Mouse (Mus musculus) stomach, embryonic 14.5 days (tissue): ENCODE measurements at regions not wholly inside any gene's neighbourhood (a gene's known extent, or its start where the extent isn't known, plus 50 kb on each side); places are given as distances from the start of the nearest gene placed in this dataset.

Experiments used
- ATAC-seq: fragments of 200-750 bp; cut with Nextera tagmentation; 2 replicates; pipeline ENCODE4 v1.8.0; 2017; ENCODE audit warnings: low read depth, moderate TSS enrichment; ENCODE audit not compliant: insufficient number of reproducible peaks, insufficient read depth, low FRiP score
- H3K27ac ChIP-seq: fragments of 300-500 bp; sonication (generic); 2 replicates; pipeline ENCODE4 v1.5.1; 2014; ENCODE audit warnings: mild to moderate bottlenecking, low read length, moderate library complexity, mixed read lengths
- H3K27me3 ChIP-seq: fragments of 300-500 bp; sonication (generic); 2 replicates; pipeline ENCODE4 v1.6.1; 2014; ENCODE audit warnings: low read length, control low read depth, mixed read lengths; ENCODE audit not compliant: control insufficient read depth, insufficient read depth
- H3K36me3 ChIP-seq: fragments of 300-500 bp; sonication (generic); 2 replicates; pipeline ENCODE4 v1.6.1; 2014; ENCODE audit warnings: mild to moderate bottlenecking, control low read depth, low read length, moderate library complexity, mixed read lengths; ENCODE audit not compliant: control insufficient read depth, insufficient read depth
- H3K4me1 ChIP-seq: fragments of 300-500 bp; sonication (generic); 2 replicates; pipeline ENCODE4 v1.6.1; 2014; ENCODE audit warnings: low read length, control low read depth, mixed read lengths; ENCODE audit not compliant: control insufficient read depth, insufficient read depth
- H3K4me2 ChIP-seq: fragments of 300-500 bp; sonication (generic); replicated peaks from 2 replicates; pipeline ENCODE4 v1.6.1; 2014; ENCODE audit warnings: low read depth, low read length, control low read depth
- H3K4me3 ChIP-seq: fragments of 300-500 bp; sonication (generic); 2 replicates; pipeline ENCODE4 v1.5.1; 2014; ENCODE audit warnings: low read depth, low read length, control low read depth
- H3K9ac ChIP-seq: fragments of 300-500 bp; sonication (generic); replicated peaks from 2 replicates; pipeline ENCODE4 v1.6.1; 2014; ENCODE audit warnings: low read depth, mild to moderate bottlenecking, control low read depth, low read length, moderate library complexity, mixed read lengths
- H3K9me3 ChIP-seq: fragments of 300-500 bp; sonication (generic); 2 replicates; pipeline ENCODE4 v1.6.1; 2016; ENCODE audit warnings: low read depth, low read length, control low read depth; ENCODE audit not compliant: control insufficient read depth
- WGBS: fragments of 180-500 bp; shearing (Covaris S2); extraction: QIAGEN DNeasy Blood & Tissue Kit; methylation state at CpG from one replicate; pipeline ENCODE4 v1.1.7; 2014; 5-methylcytosine and 5-hydroxymethylcytosine counted together

DNA sequence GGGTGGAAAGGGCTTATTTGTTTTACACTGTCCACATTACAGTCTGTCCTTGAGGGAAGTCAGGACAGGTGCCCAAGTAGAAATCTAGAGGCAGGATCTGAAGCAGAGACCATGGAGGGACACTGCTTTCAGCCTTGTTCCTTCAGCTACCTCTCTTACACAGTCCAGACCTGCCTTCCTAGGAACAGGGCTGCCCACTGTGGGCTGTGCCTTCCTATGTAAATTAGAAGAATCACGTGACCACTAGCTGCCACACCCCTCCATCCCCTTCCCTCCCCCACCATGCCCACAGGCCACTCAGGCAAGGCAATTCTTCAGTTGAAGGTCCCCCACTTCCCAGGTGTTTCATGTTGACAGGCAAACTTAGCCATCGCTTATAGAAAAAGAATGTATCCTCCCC lies 60.5 kb upstream of the Dars start:
- Histone ChIP-seq H3K4me3 (no peak overlapping the region), H3K36me3 (no peaks in the 10 kb centered on the region), H3K9me3 (no peaks in the 10 kb centered on the region), H3K4me1 (no peaks in the 10 kb centered on the region), H3K4me2 (no peak overlapping the region), H3K27me3 (no peaks in the 10 kb centered on the region), H3K9ac (no peak overlapping the region), H3K27ac (no peak overlapping the region)
- no peak for ATAC-seq
- 70% methylated on average over 2 of the region's 2 CpGs for WGBS

DNA sequence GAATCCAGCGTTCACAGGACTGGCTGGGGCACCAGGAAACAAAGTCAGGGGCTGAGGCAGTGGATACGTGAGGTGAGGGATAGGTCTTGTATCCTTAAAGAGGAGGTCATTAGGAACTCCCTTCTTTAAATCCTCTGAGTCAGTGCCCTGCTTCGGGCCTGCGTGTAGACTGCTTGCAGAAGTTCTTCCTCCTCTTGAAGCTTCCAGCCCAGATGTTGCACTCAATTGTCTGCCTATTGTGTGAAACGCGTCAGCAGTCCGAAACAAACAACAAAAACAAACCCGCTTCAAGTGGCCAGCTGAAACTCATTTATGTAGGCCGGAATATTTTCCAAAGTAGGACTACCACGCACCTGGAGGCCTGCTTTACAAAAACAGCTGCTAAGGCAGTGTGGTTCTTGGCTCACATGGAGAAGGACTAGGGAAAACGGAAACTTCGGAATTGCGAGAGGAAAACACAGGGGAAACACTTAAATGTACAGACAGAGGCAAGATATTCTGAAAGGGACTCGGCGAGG lies 55.6 kb upstream of the Dars start:
- no peak overlapping the region for H3K27ac ChIP-seq
- H3K9me3 ChIP-seq = no peaks in the 10 kb centered on the region
- peaks cover 4% of the 10 kb centered on the region; the same call in 1 of the 2 replicates for H3K4me1 ChIP-seq
- ATAC-seq = no peak
- H3K27me3 ChIP-seq = no peaks in the 10 kb centered on the region
- no peak overlapping the region for H3K9ac ChIP-seq
- no peaks in the 10 kb centered on the region for H3K36me3 ChIP-seq
- peak overlapping the region; percentile 49 for H3K4me2 ChIP-seq
- WGBS = 30% methylated on average over 15 of the region's 15 CpGs
- peak overlapping the region; percentile 17; the same call in 1 of the 2 replicates for H3K4me3 ChIP-seq

DNA sequence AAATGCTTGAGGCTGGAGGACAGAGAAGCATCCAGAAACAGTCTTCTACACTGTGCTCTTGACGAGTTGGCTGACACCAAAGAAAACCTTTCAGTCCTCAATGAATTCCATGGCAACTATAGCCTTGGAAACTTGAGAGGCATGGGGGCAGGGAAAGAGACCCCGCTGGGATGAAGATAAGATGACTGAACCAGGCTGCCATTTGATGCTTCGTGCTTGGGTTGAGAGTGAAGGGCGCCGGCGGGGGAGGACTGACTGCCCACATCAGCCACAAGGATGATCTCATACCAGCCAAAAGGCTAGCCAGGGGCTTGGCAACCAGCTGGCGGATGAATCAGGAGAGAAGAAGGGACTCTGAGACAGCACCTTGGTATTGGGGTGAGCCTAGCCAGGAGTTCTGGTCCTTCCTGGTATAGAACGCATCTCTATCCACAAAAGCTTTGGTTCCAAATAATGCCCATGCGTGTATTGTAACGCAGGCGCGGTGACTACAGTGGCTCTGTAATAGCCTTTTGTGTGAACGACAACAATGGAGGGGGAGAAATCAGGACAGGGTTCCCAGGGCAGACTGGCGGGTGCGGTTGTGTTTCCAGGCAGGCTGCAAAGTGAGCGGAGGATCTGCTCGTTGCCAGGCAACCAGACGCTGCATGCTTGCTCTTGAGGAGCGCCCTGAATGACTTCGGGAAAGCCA lies 55.0 kb upstream of the Dars start:
- Histone ChIP-seq H3K9me3 (no peaks in the 10 kb centered on the region), H3K4me2 (peak overlapping the region; percentile 49), H3K4me1 (peaks cover 4% of the 10 kb centered on the region; the same call in 1 of the 2 replicates), H3K4me3 (peak overlapping the region; percentile 17; the same call in 1 of the 2 replicates), H3K36me3 (no peaks in the 10 kb centered on the region), H3K27ac (no peak overlapping the region), H3K27me3 (no peaks in the 10 kb centered on the region), H3K9ac (no peak overlapping the region)
- 2% methylated on average over 20 of the region's 20 CpGs for WGBS
- ATAC-seq = peak; percentile 87

GRCm38 (mm10) chr1:128470786-128471185 lies 53.6 kb upstream of the Dars start:
- 45% methylated on average over 2 of the region's 2 CpGs for WGBS
- H3K9me3 ChIP-seq = no peaks in the 10 kb centered on the region

DNA sequence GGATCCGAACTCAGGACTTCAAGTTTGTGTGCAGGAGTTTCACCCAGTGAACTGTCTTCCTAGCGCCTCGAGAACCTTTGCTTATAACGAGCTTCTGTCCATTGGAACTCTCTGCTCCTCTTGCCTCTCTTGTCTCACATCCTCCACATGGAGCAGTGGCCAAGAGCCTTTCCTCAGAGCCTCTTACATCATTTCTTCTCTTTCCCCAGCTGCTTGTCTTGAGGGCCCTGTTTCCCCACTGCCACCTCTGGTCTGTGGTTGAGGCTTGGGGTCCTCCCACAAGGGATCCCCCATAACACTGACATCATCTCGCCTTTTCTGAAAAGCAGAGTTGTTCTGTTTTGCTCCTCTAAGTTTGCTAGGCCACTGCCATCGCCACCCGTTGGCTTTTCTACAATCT lies 51.9 kb upstream of the Dars start:
- ATAC-seq = no peak
- no peak overlapping the region for H3K9ac ChIP-seq
- 91% methylated on average over 7 of the region's 7 CpGs for WGBS

More at GRCm38 (mm10) chr1:128470786-128471185, 53.6 kb upstream of the Dars start:
- no peak overlapping the region for H3K27ac ChIP-seq
- no peaks in the 10 kb centered on the region for H3K27me3 ChIP-seq
- no peak overlapping the region for H3K9ac ChIP-seq
- H3K36me3 ChIP-seq = no peaks in the 10 kb centered on the region
- no peak overlapping the region for H3K4me2 ChIP-seq
- H3K4me3 ChIP-seq = no peak overlapping the region
- no peak for ATAC-seq
- H3K4me1 ChIP-seq = peaks cover 4% of the 10 kb centered on the region; the same call in 1 of the 2 replicates

More for the DNA sequence above, 51.9 kb upstream of the Dars start:
- H3K27ac ChIP-seq = no peak overlapping the region
- H3K4me1 ChIP-seq = peaks cover 4% of the 10 kb centered on the region; the same call in 1 of the 2 replicates
- no peaks in the 10 kb centered on the region for H3K36me3 ChIP-seq
- H3K9me3 ChIP-seq = no peaks in the 10 kb centered on the region
- H3K4me3 ChIP-seq = no peak overlapping the region
- H3K27me3 ChIP-seq = no peaks in the 10 kb centered on the region
- H3K4me2 ChIP-seq = no peak overlapping the region
